Mouse (Mus musculus): Measurements from ENCODE around the gene Ugt1a9. TPM values are rescaled to one million over a fixed set of nuclear protein-coding genes. Genes with fewer than 3 reads are reported as not detected.

Gene Ugt1a9
- total RNA-seq, 1 experiment = not detected

DNA sequence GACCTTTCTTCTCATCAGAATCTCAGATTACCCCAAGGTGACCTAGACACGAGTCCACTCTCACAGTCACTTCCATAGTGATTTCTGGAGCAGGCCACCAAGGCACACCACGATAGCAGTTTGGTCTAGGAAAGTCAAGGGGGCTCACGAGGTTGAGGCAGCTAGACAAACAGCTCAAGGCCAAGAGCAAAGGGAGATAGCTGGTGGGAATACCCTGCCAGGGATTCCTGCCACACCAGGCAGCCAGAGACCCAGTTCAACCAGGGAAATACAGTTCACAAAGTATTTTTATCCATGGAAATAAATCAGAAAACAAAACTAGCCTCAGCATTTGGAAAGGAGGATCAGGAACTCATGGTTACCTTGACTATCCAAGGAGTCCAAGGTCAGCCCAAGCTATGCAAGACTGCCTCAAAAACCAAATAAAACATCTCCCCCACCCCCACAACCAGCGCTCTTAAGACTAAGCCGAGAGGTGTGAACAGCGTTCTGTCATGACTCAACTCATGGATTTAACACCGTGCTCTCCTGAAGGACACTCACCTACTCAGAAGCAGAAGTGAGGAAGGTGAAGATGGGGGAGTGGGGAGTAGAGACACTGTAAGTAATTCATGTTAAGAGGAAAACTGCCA is 193.8 kb downstream of the Ugt1a9 start:
- Histone ChIP-seq H3K36me3 (ENCODE audit: control insufficient read depth, insufficient read depth, low read length, poor library complexity, severe bottlenecking) (peaks cover 70% of the 10 kb centered on the region), H3K4me3 (ENCODE audit: insufficient read depth in 1 of 2, low read depth in 1 of 2, low read length in 2 of 2, poor library complexity in 1 of 2, severe bottlenecking in 1 of 2) (no peak overlapping the region), H3K4me1 (ENCODE audit: control insufficient read depth in 2 of 2, insufficient read depth in 2 of 2, low read length in 2 of 2, poor library complexity in 1 of 2) (peaks cover 3 to 4% of the 10 kb centered on the region in 2 experiments; a peak in 2 of 4 replicates), H3K27ac (ENCODE audit: insufficient read depth, low read depth, low read length, poor library complexity, severe bottlenecking) (no peak overlapping the region), H3K9ac (ENCODE audit: insufficient read depth, low read depth, low read length, poor library complexity, severe bottlenecking) (no peak overlapping the region), H3K9me3 (ENCODE audit: control insufficient read depth, insufficient read depth, low read depth, low read length) (peaks cover 3% of the 10 kb centered on the region; the same call in 1 of the 2 replicates)
- no peak for DNase-seq (ENCODE audit: low read depth, low spot score)
- in situ Hi-C loops (cut with MboI; ENCODE audit: low sequenced_read_pairs in 2 of 2, unreplicated experiment in 2 of 2) = no loop called here
- TF ChIP-seq MAFK (IDR thresholded peaks at IDR 0.05; ENCODE audit: insufficient read depth, low read depth, low read length) = no peak
- no peak for TF ChIP-seq CHD2 (IDR thresholded peaks at IDR 0.05; ENCODE audit: low read depth, low read length)

- peaks cover 3% of the 10 kb centered on the region; the same call in 1 of the 2 replicates for H3K9me3 ChIP-seq (ENCODE audit: control insufficient read depth, insufficient read depth, low read depth, low read length)
- no peak for DNase-seq (ENCODE audit: low read depth, low spot score)
- no peak overlapping the region for H3K4me3 ChIP-seq (ENCODE audit: insufficient read depth in 1 of 2, low read depth in 1 of 2, low read length in 2 of 2, poor library complexity in 1 of 2, severe bottlenecking in 1 of 2)
- in situ Hi-C loops (cut with MboI; ENCODE audit: low sequenced_read_pairs in 2 of 2, unreplicated experiment in 2 of 2) = no loop called here
- peaks cover 3 to 4% of the 10 kb centered on the region in 2 experiments; a peak in 2 of 4 replicates for H3K4me1 ChIP-seq (ENCODE audit: control insufficient read depth in 2 of 2, insufficient read depth in 2 of 2, low read length in 2 of 2, poor library complexity in 1 of 2)
- H3K9ac ChIP-seq (ENCODE audit: insufficient read depth, low read depth, low read length, poor library complexity, severe bottlenecking) = no peak overlapping the region
- no peak overlapping the region for H3K27ac ChIP-seq (ENCODE audit: insufficient read depth, low read depth, low read length, poor library complexity, severe bottlenecking)
- no peak for TF ChIP-seq HCFC1 (IDR thresholded peaks at IDR 0.05; ENCODE audit: borderline replicate concordance, insufficient read depth, low read length)
- TF ChIP-seq CHD2 (IDR thresholded peaks at IDR 0.05; ENCODE audit: low read depth, low read length) = no peak
- TF ChIP-seq ZNF384 (IDR thresholded peaks at IDR 0.05; ENCODE audit: low read depth, low read length) = no peak
- no peak for TF ChIP-seq ZC3H11A (IDR thresholded peaks at IDR 0.05; ENCODE audit: borderline replicate concordance, low read depth, low read length)
- no peak for TF ChIP-seq MAFK (IDR thresholded peaks at IDR 0.05; ENCODE audit: insufficient read depth, low read depth, low read length)
- H3K36me3 ChIP-seq (ENCODE audit: control insufficient read depth, insufficient read depth, low read length, poor library complexity, severe bottlenecking) = peaks cover 75% of the 10 kb centered on the region
Observed at GRCm38 (mm10) chr1:88264869-88265240, 194.3 kb downstream of the Ugt1a9 start.

DNA sequence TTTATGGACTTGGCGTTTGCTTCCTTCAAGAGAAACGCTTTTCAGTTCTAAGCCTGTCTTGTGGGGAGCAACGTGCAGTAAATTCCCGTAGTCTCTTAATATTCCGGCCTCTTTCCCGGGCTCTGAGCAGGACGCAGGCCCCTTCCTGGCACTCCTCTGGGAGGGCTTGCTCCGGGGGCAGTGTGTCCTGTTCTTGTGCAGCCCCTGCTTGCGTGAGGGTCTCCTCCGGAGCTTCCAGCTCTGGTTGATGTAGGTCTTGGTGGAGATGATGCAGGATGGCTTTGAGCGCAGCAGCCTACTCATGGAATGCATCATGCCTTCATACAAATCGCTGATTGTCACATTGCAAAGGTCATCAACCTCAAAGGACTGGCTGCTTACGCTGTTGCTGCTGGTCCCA is 195.5 kb downstream of the Ugt1a9 start:
- TF ChIP-seq HCFC1 (IDR thresholded peaks at IDR 0.05; ENCODE audit: borderline replicate concordance, insufficient read depth, low read length) = no peak
- no peak for TF ChIP-seq MAFK (IDR thresholded peaks at IDR 0.05; ENCODE audit: insufficient read depth, low read depth, low read length)
- no peak for TF ChIP-seq ZNF384 (IDR thresholded peaks at IDR 0.05; ENCODE audit: low read depth, low read length)
- TF ChIP-seq ZC3H11A (IDR thresholded peaks at IDR 0.05; ENCODE audit: borderline replicate concordance, low read depth, low read length) = no peak
- no peak for TF ChIP-seq CHD2 (IDR thresholded peaks at IDR 0.05; ENCODE audit: low read depth, low read length)
- Histone ChIP-seq H3K4me3 (ENCODE audit: insufficient read depth in 1 of 2, low read depth in 1 of 2, low read length in 2 of 2, poor library complexity in 1 of 2, severe bottlenecking in 1 of 2) (no peak overlapping the region), H3K27ac (ENCODE audit: insufficient read depth, low read depth, low read length, poor library complexity, severe bottlenecking) (no peak overlapping the region), H3K9ac (ENCODE audit: insufficient read depth, low read depth, low read length, poor library complexity, severe bottlenecking) (no peak overlapping the region), H3K4me1 (ENCODE audit: control insufficient read depth in 2 of 2, insufficient read depth in 2 of 2, low read length in 2 of 2, poor library complexity in 1 of 2) (peaks cover 3 to 4% of the 10 kb centered on the region in 2 experiments; a peak in 2 of 4 replicates), H3K9me3 (ENCODE audit: control insufficient read depth, insufficient read depth, low read depth, low read length) (peaks cover 3% of the 10 kb centered on the region; the same call in 1 of the 2 replicates), H3K36me3 (ENCODE audit: control insufficient read depth, insufficient read depth, low read length, poor library complexity, severe bottlenecking) (peaks cover 80% of the 10 kb centered on the region)
- no peak for DNase-seq (ENCODE audit: low read depth, low spot score)
- in situ Hi-C loops (cut with MboI; ENCODE audit: low sequenced_read_pairs in 2 of 2, unreplicated experiment in 2 of 2) = no loop called here

DNA sequence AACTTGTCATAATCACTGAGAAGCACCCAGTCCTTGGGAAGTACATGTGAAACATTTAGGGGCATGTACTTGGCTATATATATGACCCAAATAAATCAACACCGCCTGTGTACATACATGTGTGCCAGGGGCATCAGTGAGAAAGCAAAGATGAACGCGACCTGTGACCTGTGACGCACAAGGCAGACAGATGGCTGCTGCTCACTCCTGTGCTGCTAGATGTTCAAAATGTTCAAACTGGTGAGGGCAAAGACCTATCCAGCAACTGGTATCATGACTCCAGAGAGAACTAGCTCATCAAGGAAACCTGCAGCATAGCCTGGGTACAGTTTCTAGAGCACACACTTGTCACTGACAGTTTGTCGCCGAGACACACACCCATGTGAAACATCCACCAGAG is 196.9 kb downstream of the Ugt1a9 start:
- Histone ChIP-seq H3K4me3 (ENCODE audit: insufficient read depth in 1 of 2, low read depth in 1 of 2, low read length in 2 of 2, poor library complexity in 1 of 2, severe bottlenecking in 1 of 2) (no peak overlapping the region), H3K9ac (ENCODE audit: insufficient read depth, low read depth, low read length, poor library complexity, severe bottlenecking) (no peak overlapping the region), H3K9me3 (ENCODE audit: control insufficient read depth, insufficient read depth, low read depth, low read length) (peaks cover 5% of the 10 kb centered on the region; the same call in 1 of the 2 replicates), H3K27ac (ENCODE audit: insufficient read depth, low read depth, low read length, poor library complexity, severe bottlenecking) (no peak overlapping the region), H3K4me1 (ENCODE audit: control insufficient read depth in 2 of 2, insufficient read depth in 2 of 2, low read length in 2 of 2, poor library complexity in 1 of 2) (peaks cover 2 to 3% of the 10 kb centered on the region in 2 experiments; a peak in 2 of 4 replicates), H3K36me3 (ENCODE audit: control insufficient read depth, insufficient read depth, low read length, poor library complexity, severe bottlenecking) (peaks cover 89% of the 10 kb centered on the region)
- DNase-seq (ENCODE audit: low read depth, low spot score) = no peak
- in situ Hi-C loops (cut with MboI; ENCODE audit: low sequenced_read_pairs in 2 of 2, unreplicated experiment in 2 of 2) = no loop called here
- TF ChIP-seq ZC3H11A (IDR thresholded peaks at IDR 0.05; ENCODE audit: borderline replicate concordance, low read depth, low read length) = no peak
- no peak for TF ChIP-seq CHD2 (IDR thresholded peaks at IDR 0.05; ENCODE audit: low read depth, low read length)
- TF ChIP-seq ZNF384 (IDR thresholded peaks at IDR 0.05; ENCODE audit: low read depth, low read length) = no peak
- TF ChIP-seq MAFK (IDR thresholded peaks at IDR 0.05; ENCODE audit: insufficient read depth, low read depth, low read length) = no peak
- TF ChIP-seq HCFC1 (IDR thresholded peaks at IDR 0.05; ENCODE audit: borderline replicate concordance, insufficient read depth, low read length) = no peak
